Mouse (Mus musculus): ENCODE results near the gene Ercc5.

Ercc5 gene

DNA sequence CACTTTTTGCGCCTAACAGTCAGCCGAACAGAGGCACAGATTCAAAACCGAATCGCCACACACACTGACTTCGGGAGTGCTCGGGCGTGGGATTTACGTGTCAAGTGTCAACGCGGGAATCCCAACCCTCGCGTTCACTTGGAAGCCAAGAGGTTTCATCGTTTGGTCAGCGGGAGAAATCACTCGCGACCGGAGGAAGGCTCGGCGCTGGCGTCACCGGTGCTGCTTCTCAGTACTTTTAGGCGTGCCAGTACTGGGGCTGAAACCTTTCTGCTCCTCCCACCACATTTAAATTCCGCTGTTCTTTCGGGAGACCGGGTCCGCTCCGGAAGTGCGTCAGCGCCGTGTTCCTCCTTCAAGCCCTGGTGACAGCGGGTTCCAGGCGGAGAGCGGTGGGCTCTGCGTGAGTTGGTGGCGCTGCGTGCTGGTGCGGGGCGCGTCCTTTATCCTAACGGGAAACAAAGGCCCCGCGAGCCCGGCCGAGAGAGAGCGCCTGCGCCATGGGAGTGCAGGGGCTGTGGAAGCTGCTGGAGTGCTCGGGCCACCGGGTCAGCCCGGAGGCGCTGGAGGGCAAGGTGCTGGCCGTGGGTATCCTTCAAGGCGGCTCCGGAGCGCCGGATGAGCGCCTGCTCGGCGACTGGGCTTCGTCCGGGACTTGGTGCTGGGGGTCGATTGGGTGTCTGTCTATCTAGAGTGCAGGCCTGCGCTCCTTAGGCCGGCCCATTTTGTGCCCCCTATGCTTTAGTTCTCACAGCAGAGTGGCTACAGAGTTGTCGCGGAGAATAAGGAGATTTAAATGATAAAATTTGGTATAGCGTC is at the start of gene Ercc5:
Gene Ercc5 (plus strand): TSS at position 182 of the 819 bp plus-strand sequence.
- peak; percentile 91 for DNase-seq

DNA sequence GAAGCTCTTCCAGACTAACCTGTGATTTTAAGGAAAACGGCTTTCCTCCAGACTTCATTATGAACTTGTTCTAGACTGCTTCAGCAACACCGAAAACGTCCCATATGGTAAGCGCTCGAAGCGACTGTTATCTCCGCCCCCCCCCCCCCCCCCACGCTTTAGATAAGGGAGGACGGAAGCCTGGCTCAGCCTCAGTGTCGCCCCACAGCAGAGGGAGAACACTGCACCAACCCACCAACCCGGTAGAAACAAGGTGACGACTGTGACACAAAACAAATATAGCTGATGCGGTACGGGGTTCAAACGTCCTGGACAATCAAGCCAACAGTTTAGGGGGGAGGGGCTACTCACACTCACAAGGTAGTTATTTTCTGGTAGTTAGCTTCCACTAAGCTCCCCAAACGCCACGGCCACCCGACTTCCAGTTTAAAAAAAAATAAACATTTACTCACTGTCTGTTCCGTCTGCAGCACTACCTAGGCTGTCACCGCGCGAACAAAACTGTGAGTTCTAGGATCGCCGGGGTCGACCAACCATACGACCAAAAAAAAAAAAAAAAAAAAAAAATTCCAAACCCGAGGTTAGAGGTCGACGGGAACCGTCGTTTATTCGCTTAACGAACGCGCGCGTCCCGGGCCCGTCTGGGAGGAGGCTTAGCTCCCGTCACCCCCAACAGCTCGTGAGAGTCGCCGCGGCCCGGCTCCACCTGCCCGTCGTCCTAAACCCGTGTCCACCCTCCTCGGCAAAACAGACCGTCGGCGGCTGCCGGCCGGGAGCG is 45.9 kb upstream of the Ercc5 start:
- DNase-seq = peak; percentile 36

GRCm38 (mm10) chr1:44102259-44102717 is 45.3 kb upstream of the Ercc5 start, which contains the start of gene Tex30:
Gene Tex30 (minus strand): TSS chr1:44102441.
- DNase-seq = peak; percentile 97

- no peak for DNase-seq
Observed at GRCm38 (mm10) chr1:44102939-44103338, 44.6 kb upstream of the Ercc5 start.

GRCm38 (mm10) chr1:44117571-44117970 is 30.0 kb upstream of the Ercc5 start:
- DNase-seq = no peak

DNA sequence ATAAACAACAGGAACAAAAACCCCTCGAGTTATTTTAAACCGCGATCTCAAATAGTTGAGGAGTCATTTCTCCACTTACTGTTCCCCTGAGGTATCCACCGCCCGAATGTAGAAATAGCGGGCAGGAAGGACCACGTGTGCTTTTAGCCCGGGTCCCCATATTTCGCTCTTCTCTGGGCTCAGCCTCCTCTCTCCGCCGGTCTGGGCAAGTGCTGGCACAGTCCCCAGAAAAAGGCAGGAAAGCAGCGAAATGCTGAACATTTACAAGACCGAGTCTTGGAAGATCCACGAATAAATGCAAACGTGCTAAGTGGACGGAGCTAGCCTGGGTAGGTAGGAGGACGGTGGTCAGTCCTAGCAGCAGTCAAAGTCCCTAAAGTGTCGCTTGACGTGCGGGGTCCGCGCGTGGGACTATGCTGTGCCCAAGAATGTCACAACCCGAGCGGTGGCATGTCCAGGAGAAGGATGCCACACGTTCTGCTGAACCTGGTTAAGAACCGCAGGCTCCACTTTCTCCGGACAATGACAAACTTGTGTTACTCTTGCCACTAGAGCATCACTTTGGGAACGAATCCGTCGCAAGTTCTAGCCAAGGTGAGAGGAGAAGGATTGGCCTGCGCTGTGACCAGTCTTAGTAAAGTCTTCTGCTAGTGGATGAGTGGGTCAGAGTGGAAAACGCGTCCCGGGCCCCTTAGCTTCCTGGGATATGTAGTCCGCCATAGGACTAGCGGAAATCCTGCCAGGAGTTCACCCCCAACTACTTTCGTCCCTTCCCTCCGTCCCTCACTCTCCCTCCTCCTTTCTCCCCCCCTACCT is 29.1 kb upstream of the Ercc5 start, which contains the start of the genes Kdelc1 and Bivm:
Gene Kdelc1 (minus strand): TSS at position 570 of the 816 bp plus-strand sequence.
Gene Bivm (plus strand): TSS at position 719 of the 816 bp plus-strand sequence.
- peak; percentile 94 for DNase-seq

GRCm38 (mm10) chr1:44119201-44120073 is 28.1 kb upstream of the Ercc5 start:
- peak; percentile 88 for DNase-seq

- DNase-seq = no peak
Observed at GRCm38 (mm10) chr1:44120074-44120406, 27.5 kb upstream of the Ercc5 start.

GRCm38 (mm10) chr1:44122256-44122655 is 25.3 kb upstream of the Ercc5 start:
- DNase-seq = no peak

DNA sequence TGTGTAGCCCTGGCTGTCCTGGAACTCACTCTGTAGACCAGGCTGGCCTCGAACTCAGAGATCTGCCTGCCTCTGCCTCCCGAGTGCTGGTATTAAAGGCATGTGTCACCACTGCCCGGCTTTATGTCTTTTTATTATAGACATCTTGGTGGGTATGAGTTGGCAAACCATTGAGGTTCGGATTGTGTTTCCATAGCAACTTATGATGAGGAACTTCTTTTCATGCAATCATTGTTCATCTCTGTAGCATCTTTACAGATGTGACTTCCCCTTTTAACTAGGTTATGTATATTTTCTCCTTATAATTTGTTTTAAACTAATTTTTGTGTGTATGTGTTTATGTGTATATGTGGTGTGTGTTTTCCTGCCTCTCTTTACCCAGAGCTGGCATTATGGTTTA is 22.0 kb upstream of the Ercc5 start:
- DNase-seq = no peak

DNA sequence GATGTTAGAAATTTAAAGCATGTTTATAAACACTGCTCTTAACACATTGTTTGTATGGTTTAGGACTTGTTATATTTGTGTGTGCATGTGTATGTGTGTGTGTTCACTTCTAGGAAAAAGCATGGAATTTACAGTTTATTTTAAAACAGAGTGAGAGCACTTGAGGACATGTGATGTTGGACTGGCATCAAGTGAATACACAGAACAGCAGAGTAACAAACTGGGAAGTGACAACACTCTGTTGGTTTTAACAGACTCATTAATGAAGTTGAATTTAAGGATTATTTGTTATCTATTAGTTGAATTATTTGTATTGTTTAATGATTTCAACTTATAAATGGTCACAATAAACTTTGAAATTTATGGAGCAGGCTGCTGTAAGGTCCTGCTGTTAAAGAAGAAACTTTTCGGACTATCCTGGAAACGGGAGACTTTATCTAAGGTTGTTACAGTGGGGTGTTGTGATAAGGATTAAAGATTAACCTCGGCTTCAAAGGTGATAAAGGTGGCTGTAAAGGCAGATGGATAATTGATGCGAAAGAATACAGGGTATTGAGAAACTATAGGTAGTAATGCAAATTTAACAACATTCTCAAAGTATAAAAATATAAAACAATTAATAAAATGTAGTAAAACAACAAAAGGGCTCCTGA is 17.5 kb upstream of the Ercc5 start:
- no peak for DNase-seq

- DNase-seq = no peak
Observed at GRCm38 (mm10) chr1:44140232-44140631, 7.3 kb upstream of the Ercc5 start.

- no peak for DNase-seq
Observed at GRCm38 (mm10) chr1:44142747-44143146, 4.8 kb upstream of the Ercc5 start.

DNA sequence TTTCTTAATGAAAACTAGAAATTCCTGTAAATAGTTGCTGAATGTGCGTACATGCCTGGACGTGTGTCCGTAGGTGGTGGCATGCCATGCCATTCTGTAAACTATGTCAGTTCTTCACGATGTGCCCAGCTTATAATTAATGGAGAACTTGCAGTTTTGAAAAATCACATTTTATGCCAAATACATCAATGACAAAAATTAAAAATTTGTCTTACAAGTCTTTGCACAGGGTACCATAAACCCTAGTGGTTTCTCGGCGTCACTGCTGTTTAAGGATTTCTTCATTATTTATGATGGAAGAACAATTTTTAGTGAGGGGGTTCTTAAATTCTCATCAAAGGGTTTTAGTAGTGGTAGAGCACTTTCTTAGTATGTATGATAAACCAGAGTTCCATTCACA is 1.2 kb downstream of the Ercc5 start:
- DNase-seq = no peak

GRCm38 (mm10) chr1:44155287-44155686 is 7.7 kb downstream of the Ercc5 start:
- no peak for DNase-seq

- DNase-seq = no peak
Observed at GRCm38 (mm10) chr1:44158317-44158716, 10.8 kb downstream of the Ercc5 start.

GRCm38 (mm10) chr1:44161818-44162217 is 14.3 kb downstream of the Ercc5 start:
- DNase-seq = no peak

- DNase-seq = no peak
Observed at GRCm38 (mm10) chr1:44162389-44162788, 14.8 kb downstream of the Ercc5 start.

GRCm38 (mm10) chr1:44167859-44168383 is 20.4 kb downstream of the Ercc5 start:
- DNase-seq = no peak

- no peak for DNase-seq
Observed at GRCm38 (mm10) chr1:44172656-44173055, 25.1 kb downstream of the Ercc5 start.

DNA sequence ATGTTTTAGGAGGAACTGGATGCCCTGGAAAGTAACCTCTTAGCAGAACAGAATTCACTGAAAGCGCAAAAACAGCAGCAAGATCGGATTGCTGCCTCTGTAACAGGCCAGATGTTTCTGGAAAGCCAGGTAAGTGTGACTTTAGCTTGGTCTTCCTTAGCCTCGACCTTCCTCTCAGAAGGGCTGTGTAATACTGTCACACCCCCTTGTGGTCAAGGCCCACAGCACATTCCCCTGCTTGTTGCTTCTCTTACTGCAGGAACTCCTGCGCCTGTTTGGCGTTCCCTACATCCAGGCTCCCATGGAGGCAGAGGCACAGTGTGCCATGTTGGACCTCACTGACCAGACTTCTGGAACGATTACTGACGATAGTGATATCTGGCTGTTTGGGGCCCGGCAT is 26.4 kb downstream of the Ercc5 start:
- DNase-seq = no peak

All from kidney, postnatal 14 days (tissue).